Mouse (Mus musculus) c-Kit-negative CD71-positive TER-119-positive erythroid progenitor cells, embryonic 14.5 days (primary cell): ENCODE results near the gene Inhbb.

Experiments used
- DNase-seq: peaks from one replicate; pipeline ENCODE4 v3.0.0-alpha.2; 2013; ENCODE audit warnings: low read depth, low spot score

Inhbb gene

DNA sequence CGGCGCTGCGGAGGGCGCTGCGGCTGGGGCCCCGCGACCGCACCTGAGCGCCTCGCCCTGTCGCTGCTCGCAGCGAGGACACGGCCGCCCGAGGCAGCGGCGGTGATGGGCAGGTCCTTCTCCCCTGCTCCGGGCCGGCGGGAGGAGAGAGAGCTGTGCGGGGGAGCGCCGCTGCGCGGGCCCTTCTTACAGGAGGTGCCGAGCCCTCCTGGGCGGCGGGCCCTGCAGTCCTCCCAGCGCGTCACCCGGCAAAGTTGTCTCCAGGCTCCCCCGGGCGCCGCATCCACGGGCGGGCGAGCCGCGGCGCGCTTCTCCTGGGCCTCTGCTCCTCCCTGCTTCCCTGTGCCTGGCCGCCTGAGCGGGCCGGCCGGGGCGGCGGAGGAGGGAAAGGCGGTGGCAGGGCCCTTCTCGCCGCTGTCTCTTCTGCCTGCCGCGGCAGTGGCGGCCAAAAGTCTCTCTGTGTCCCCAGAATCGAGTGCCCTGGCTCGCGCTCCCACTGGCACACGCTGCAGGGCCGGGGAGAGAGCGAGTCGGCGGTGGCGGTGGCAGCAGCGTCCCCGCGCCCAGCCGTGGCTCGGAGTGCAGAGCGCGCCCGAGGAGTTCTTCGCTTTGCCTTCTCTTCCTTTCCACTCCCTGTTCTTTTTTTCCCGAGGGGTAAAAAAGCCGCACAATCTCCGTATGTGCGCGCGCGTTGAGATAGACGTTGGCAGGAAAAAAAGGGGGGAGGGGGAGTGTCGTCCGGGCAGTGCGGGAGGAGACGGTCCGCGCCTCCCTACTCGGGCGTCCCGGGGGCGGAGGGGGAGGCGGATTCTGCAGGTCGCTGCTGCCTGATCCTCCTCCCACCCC is at the start of gene Inhbb:
Inhbb (minus strand) TSS at position 673 of the 846 bp plus-strand sequence.
- no peak for DNase-seq

DNA sequence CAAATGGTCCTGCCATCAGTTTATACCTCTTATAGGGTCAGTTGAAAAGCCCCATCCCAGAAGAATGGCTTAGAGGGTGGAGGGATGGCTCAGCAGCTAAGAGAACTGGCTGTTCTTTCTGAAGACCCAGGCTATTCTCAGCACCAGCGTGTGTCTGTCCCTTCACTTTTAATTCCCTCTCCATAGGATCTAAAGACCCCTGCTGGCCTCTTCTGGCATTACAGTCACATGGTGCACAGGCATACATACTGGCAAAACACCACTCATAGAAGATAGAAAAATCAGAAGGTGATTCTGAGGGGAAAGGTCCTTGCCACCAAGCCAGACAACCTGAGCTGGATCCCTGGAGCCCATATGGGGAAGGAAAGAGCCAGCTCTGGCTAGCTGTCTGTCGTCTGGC is 41.3 kb upstream of the Inhbb start:
- peak; percentile 5 for DNase-seq

DNA sequence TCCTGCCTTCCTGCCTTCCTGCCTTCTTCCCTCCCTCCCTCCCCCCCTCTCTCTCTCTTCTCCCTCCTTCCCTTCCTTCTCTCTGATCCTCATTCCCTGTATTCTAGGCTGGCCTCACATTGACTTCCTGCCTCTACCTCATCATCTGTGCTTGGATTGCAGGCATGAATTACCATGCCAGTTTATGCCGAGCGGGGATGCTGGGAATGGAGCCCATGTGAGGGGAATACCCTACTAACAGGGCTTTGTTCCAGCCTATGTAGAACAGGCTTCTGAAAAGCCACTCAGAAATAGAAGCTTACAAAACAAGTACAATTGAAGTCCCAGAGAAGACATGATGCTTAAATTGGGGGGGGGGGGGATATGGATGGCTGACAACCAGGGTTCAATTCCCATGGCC is 38.0 kb upstream of the Inhbb start:
- DNase-seq = no peak

DNA sequence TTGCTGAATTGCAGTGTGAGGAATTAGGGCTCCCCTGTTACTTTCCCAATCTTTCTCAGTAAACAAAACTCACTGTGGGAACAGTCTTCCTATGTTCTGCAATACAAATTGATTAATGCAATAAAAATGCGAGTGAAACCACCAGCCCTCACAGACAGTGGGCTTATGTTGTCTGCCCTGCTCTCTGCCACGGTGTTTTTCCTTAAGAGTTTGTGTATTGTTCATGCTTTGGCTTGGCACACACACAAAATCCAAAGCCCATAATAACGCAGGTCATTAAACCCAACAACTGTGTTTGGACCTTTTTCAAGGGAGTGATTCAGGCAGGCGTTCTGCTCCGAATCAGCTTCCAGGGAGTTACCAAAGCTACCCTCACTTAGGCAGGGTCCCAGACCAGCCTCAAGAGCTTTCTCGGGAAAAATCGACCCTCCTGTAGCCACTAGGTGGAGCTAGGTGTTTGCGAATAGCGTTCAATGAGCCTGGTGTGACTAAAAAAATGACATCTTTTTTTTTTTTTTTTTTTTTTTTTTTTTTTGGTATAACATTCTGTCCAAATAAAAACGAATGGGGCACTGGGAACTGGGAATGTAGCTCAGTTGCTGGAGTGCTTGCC is 36.1 kb upstream of the Inhbb start:
- DNase-seq = no peak

DNA sequence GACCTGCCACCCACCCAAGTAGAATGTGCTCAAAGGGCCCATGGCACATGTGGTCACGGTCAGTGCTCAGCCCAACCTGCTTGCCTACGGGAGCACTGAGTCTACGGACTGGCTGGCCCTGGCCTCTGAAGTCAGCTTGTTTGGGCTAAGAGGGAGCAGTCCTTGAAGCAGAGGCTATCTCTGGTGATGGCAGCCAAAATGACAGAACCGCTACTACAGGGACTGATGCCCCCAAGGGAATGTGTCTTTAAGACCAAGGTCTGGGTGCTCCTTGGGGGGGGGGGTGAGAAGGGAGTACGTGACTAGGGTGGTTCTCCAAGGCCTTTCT is 35.4 kb upstream of the Inhbb start:
- no peak for DNase-seq

DNA sequence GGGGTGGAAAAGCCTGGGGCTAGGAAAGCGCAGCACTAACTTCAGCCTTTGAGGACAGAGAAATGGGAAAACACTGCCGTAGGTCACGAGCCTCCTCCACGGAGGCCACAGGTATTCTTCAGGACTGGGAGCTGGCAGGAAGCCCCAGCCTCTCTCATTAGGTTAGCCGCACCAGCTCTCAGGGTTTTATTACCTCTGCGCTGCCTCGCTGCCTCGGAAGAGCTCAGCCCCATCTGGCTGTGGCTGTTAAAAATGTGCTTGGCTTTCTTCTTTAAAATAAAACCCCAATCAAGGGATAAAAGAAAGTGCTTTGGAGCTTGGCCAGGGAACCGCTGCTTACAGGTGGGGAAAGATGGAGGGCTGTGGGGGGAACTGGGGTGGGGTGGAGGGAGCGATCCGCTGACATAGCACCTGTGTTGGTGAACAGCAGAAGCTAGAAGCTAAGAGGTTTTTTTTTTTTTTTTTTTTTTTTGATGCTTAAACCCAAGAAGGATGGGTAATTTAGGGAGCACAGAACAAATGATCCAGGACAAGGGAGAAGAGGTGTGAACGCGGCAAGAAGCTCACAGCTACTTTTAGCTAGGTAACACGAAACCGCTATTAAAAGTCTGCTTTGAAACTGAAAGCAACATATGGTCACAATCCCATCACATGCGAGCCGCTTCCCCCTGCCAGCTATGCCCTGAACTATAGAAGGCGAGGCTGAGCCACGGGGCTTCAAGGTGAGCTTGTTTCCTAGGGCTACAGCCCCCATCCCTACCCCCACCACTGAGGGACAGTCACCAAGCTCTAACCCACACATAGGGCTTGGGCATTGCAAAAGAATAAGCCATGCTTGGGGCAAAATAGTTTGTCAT is 34.9 kb upstream of the Inhbb start:
- DNase-seq = no peak

DNA sequence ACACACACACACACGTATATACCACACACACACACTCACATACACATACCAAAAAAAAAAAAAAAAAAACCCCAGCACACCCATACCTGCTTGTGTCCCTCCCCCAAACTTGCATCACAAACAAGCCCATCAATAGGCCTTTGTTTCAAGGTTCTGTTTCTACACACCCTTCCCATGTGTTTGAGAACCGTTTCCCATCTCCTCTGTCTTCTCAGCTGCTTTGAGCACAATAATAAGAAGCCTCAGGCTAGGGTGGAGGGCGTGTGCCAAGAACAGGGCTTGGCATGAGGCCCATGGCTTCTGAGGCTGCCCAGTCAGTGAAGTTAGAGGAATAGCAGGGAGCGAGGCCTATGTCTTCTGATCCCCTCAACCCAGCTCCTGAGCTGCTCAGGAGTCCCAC is 31.7 kb upstream of the Inhbb start:
- no peak for DNase-seq

DNA sequence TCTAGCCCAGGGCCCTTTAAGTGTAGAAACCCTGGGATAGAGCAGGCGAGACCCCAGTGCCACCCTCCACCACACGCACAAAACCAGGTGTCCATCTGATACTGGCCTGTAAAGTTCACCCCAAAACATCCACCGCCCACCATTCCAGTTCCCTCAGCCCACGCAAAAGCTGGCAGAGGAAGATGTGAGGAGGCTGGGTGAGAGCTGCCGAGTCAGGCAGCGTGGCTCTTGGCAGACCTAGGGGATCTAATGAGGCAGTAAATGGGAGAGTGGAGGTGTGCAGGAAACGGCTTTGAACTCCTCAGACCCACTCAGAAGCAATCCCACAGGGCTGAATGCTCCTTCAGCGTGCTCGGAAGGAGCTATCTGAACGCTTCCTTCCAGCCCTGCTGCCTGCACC is 29.4 kb upstream of the Inhbb start:
- no peak for DNase-seq

DNA sequence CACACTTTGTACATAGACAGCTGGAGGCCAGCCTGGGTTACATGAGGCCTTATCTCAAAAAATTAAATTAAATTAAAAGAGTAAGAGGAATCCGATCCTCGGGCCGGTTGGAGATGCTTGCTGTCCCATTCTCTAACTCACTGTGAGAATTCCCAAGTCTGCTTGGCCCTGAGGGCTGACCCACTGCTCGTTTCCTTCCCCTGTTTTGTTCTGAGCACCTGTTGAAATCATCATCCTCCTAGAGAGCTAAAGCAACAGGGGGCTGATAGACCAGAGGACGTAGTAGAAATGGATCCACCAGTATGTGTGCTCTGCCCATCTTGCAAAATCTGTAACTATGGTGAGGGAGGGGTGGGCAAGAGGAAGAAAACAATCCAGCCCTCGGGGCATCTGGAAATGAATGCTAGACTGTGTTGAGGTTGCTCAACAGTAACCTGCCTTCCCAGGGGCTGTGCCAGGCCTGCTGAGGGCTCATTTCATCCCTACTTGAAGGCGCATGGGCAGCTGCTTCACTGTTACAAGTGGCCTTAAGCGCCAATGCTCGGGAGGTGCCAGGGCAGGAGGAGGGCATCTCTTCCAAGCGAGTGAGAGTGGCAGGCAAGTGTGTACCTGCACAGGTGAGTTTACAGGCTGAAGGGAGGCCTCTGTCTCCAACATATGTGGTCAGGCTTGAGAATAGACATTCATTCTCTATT is 28.8 kb upstream of the Inhbb start:
- no peak for DNase-seq

DNA sequence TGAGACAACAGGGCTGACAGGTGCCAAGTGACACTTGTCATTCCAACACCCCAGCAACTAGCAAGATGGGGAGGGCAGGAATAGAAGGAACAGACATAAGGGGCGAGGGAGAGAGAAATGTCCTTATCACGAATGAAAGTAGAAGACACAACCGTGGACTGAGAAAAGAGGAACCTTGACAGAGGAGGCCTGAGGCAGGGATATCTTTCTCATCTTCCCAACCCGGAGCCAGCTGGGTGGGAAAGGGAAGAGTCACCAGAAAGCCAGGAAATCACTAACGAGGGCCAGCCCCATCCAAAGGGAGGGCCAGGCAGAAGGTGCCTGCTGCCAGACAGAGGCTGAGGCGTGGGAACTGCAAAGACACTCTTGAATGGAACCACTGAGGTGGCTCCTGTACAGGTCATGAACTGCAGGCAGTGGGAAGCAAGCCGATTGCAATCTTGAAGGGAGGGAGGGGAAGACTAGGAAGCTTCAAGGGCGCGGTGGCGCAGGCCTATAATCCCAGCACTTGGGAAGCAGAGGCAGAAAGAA is 24.8 kb upstream of the Inhbb start:
- DNase-seq = no peak

DNA sequence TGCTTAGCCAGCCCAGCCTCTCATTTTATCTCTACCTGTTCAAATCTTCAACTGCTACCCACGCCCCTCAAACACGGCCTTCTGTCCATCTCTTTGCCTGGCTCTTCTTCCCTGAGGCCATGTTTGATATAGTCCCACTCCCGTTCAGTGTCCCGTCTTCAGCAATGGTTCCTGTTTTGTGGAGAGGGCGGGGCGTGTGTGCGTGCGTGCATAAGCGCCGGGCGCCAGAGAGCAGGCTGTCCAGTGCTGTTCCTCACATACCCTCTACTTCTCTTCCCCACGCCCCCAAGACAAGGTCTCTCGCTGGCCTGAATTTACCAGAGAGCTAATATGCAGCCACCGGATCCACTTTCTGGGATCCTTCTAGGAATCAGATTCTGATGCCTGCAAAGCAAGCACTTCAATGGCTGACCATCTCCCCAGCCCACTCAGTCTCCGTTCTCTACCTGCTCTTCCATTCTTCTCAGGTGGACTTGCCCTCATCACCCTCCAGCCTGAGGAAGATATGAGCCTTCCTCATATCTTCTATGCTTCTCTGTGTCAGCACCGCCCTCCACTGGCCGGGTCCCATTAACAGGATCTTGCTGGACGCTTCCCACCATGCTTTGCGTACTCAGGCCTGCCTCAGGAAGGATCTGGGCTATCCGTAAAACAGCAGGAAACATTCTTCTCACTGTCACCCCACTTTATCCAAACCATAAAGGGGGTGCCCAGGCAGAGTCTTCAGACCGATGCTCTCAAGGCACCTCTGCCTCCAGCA is 21.7 kb upstream of the Inhbb start:
- DNase-seq = no peak

DNA sequence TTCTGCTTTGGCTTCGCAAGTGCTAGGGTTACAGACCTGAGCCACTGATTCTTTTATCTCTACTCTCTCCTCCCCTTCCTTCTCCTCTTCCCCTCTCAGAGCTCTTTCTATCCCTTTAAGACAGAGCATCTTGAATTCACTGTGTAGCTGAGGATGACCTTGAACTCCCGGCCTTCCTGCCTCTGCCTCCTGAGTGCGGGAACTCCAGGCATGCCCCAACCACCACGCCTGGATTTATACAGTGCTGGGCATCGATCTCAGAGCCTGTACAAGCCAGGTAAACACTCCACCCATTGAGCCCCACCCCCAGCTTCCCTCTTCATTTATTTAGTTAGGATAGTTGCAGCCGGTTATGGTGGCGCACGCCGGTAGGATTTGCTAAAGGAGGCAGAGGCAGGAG is 20.9 kb upstream of the Inhbb start:
- no peak for DNase-seq

DNA sequence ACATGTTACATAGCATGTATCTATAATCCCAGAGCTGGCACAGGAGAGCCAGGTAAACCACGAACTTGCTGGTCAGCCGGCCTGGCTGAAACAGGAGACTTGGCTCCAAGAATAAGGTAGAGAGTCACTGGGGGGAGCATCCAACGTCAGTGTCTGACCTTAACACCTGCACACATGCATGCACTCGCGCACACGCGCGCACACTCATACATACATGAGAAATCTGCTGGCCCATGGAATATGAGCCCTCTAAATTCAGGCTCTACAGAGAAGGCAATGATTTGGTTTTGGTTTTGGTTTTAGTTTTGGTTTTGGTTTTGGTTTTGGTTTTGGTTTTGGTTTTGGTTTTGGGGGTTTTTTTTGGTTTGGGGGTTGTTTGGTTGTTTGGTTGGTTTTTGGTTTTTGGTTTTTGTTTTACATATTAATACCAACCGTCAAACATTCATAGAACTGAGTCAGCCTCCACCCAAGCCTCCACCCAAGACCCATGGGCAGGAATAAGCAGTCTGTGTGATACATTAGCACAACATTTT is 16.1 kb upstream of the Inhbb start:
- no peak for DNase-seq

DNA sequence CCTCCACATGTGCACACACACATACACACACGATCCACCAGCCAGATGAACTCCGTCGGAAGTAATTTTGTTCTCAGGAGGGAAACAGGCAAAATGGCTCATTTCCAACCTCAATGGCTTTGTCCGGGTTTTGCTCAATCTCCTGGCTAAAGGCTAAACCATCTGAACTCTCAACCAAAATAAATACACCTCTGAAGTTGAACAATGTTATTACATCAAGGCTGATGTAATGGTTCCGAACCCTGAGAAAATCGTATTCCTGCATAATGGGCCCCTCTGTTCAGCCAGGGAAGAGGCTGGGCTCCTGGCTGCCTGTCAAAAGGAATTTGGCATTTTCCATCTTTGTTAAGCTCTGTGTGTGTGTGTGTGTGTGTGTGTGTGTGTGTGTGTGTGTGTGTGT is 15.4 kb upstream of the Inhbb start:
- no peak for DNase-seq

DNA sequence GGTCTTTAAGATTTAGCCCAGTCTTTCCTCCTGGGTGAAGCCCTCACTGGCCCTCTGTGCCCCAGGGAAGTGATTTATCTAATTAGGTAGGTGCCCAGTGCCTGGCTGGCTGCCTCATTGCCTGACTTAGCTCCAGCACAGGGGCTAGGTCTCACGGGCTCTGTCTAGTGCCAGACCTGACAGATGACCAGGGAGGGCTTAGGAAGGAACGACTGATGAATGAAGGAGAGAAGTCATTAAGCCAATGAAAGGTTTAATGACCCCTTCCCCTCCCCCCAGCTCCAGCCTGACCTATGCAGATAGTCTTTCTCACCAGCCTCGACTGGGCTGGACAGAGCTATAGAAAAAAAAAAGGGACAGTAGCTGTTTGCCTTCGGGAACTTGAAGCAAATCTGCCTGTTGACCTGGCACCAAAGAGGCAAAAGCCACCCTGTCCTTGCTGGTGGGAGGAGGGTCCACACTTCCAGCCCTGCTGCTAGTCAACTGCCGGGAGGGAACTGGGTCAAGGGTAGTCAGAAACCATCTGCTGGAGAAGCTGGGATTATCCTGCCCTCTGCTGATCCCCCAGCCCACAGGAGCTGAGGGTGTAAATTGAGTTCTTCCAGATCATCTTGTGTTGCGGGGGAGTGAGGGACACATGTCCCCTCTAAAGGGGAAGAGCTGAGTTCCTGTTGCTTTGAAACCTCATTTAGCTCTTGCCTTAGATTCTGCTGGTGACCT is 2.3 kb upstream of the Inhbb start:
- no peak for DNase-seq

DNA sequence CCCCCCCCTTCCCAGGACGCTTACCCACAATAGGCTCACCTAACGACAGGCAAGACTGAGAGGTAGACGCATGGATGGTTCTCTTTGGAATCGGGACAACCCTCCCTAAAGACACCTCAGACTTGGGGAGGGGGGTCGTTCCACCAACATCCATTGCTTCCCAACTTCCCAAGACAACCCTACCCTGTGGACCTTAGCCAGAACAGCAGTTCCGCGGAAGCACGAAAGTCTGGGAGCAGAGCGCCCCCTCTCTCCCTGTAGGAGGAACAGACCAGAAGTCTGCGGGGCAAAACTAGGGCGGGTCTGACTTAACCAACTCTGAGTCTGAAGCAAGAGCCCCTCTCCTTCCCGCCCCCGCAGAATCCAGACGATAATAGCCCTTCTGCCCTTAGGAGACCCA is 1.5 kb upstream of the Inhbb start:
- DNase-seq = no peak

DNA sequence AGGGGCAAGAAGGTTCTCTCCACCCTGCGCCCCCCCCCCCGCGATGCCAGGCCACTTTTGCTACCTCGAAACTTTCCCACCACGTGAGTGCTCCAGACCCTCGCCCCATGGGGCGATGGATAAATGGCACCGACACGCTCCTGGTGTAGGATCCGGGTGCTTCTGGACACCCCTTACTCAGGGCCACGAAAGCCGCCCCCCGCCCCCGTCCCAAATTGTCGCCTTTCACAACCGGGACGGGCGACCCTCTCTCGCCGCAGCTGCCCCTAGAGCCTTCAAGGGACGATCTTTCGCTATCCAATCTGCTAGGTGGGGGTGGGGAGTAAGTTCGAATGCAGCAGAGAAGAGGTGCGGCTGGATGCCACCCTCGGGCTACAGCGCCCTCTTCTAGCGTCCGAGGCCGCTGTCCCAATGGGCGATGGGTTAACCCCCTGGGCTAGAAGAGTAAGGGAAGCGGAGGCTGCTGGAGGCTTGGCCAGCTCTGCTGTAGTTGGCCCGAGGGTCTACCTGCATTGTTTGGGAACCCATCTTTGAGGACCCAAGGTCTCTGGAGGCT is 490 bp upstream of the Inhbb start:
- DNase-seq = no peak

DNA sequence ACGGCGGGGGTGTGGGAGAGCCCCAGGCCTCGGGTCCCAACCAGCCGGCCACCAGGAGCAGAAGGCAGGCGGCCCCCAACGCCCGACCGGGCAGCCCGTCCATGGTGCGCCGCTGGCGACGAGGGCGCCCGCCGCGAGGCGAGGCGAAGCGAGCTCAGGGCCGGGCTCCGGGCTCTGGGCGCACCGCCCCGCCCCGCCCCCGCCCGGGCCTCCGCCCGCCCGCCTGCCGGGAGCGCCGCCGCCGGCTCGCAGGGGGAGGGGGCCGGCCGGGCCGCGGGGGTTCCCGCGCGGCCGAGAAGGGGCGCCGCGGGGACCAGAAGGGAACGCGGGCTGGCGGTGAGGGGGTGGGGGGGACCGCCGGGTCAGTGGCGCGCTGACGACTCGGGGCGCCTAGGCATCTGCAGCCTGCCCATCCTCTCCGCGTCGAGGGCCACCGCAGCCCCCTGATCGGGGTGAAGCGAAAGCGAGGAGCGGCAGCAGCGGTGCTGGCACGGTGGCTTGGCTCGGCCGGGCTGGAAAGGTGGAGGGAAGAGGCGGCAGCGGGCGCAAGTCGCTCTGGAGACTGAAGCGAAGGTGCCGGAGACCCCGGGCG is 968 bp downstream of the Inhbb start:
- DNase-seq = no peak

DNA sequence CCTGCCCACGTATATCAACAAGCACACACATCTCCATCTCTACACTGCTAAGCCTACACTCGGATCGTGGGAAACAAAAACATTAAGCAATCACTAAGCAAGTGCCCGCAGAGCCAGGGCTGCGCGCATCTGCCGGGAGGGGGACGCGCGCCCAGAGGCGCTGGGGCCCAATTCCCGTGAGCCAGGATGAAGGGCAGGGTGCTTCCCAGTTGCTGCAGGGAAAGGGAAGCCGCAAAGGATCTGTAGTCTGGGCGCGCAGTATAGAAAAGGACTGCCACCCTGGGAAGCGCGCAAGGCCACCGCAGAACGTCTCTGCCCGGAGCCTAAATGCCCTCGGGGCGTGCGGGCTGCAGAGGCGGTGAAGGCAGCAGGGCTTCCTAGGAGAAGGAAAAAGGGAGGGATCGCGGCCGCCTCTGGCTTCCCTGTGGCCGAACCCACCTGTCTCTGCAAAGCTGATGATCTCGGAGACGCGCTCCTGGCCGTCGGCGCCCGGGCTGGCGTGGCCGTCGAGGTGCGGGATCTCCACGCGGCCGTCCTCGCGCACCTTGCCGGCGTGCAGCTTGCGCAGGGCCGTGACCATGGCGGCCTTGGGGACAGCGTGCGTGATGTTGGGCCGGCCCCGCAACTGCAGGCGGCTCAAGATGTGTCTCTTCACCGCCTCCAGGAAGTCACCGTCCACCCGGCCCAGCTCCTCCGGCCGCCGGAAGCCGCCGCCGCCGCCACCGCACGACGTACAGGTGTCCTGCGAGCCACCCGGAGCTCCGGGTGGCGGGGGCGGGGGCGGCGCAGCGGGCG is 1.7 kb downstream of the Inhbb start:
- DNase-seq = no peak
